Mouse (Mus musculus): Measurements from ENCODE around the gene Setd1b. TPM values are rescaled to one million over a fixed set of nuclear protein-coding genes. Genes with fewer than 3 reads are reported as not detected.
A peak's percentile ranks its signal among the peaks of the same experiment; 100 is the strongest.

Setd1b gene
- total and polyA plus RNA-seq, 3 experiments: 0.50 to 9.1 (median 2.3) TPM

- in situ Hi-C loops (cut with MboI; ENCODE audit: low pct_ligation_motif_present, low pct_unique_long_range_greater_than_20kb, low sequenced_read_pairs) (no loop called here), dilution Hi-C loops (cut with MboI; ENCODE audit: extremely low pct_ligation_motif_present, extremely low pct_unique_long_range_greater_than_20kb, low sequenced_read_pairs) (no loop called here)
- no peak overlapping the region for H3K4me2 ChIP-seq (ENCODE audit: insufficient read depth, low read depth, poor library complexity, severe bottlenecking)
- H3K27ac ChIP-seq (ENCODE audit: insufficient read depth, low read depth): no peak overlapping the region
- DNase-seq (ENCODE audit: extremely low read depth): no peak
- H3K27me3 ChIP-seq (replicated peaks): no peaks in the 10 kb centered on the region
- no peaks in the 10 kb centered on the region for H3K79me2 ChIP-seq (replicated peaks; ENCODE audit: control insufficient read depth, extremely low read depth, insufficient read depth, poor library complexity, severe bottlenecking)
- H3K9ac ChIP-seq (ENCODE audit: insufficient read depth, low read depth): no peak overlapping the region
- peaks cover 76 to 90% of the 10 kb centered on the region in 2 experiments for H3K36me3 ChIP-seq (replicated peaks in 1 of 2; ENCODE audit: control insufficient read depth in 1 of 2, insufficient read depth in 1 of 2, low read length in 1 of 2)
- H3K4me1 ChIP-seq (ENCODE audit: control insufficient read depth in 1 of 2, insufficient read depth in 2 of 2): peaks cover 0 to 12% of the 10 kb centered on the region in 2 experiments; a peak in 2 of 4 replicates
- H3K4me3 ChIP-seq (replicated peaks in 1 of 3; ENCODE audit: low read depth in 2 of 3, low read length in 2 of 3, poor library complexity in 1 of 3): no peak overlapping the region
- TF ChIP-seq BHLHE40 (IDR thresholded peaks at IDR 0.05; ENCODE audit: low read depth, low read length) (no peak), MEF2A (IDR thresholded peaks at IDR 0.05; ENCODE audit: borderline replicate concordance, low read depth, low read length) (no peak), KAT2A (IDR thresholded peaks at IDR 0.05; ENCODE audit: insufficient replicate concordance, low read length) (no peak), USF2 (conservative IDR thresholded peaks at IDR 0.05; ENCODE audit: low read depth, low read length) (no peak), RCOR1 (conservative IDR thresholded peaks at IDR 0.05; ENCODE audit: low read depth, low read length) (no peak), ZMIZ1 (IDR thresholded peaks at IDR 0.05; ENCODE audit: low read depth, low read length) (no peak), GABPA (IDR thresholded peaks at IDR 0.05; ENCODE audit: insufficient replicate concordance, low read depth, low read length) (no peak), ELF1 (IDR thresholded peaks at IDR 0.05; ENCODE audit: low read depth, low read length) (no peak)
- no peaks in the 10 kb centered on the region for H3K9me3 ChIP-seq (replicated peaks; ENCODE audit: low read length)
Observed at GRCm38 (mm10) chr5:123162942-123163341, 20.9 kb downstream of the Setd1b start.

DNA sequence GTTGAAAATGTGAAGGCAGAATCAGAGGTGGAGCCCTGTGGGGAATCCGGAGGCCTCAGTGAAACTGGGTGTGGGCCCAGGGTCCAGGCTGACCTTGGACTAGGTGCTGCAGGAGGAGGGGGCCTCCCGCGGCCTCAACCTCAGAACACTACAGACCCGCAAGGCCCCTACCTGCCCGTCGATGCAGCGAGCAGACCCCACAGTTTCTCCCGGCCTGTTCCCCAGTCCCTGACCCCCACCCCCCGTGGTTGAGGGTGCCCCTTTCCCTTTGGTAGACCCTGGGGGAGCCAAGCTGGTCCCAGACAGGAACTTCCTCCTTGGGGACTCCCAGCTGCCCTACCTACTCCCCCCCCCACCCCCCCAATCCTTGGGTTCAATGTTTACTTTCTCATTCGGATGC is 24.4 kb downstream of the Setd1b start:
- peaks cover 43 to 65% of the 10 kb centered on the region in 2 experiments for H3K36me3 ChIP-seq (replicated peaks in 1 of 2; ENCODE audit: control insufficient read depth in 1 of 2, insufficient read depth in 1 of 2, low read length in 1 of 2)

GRCm38 (mm10) chr5:123167591-123167990 is 25.6 kb downstream of the Setd1b start:
- Histone ChIP-seq H3K4me3 (replicated peaks in 1 of 3; ENCODE audit: low read depth in 2 of 3, low read length in 2 of 3, poor library complexity in 1 of 3) (no peak overlapping the region), H3K79me2 (replicated peaks; ENCODE audit: control insufficient read depth, extremely low read depth, insufficient read depth, poor library complexity, severe bottlenecking) (no peaks in the 10 kb centered on the region), H3K4me1 (ENCODE audit: control insufficient read depth in 1 of 2, insufficient read depth in 2 of 2) (peaks cover 0 to 18% of the 10 kb centered on the region in 2 experiments; a peak in 3 of 4 replicates), H3K9me3 (replicated peaks; ENCODE audit: low read length) (no peaks in the 10 kb centered on the region), H3K27ac (ENCODE audit: insufficient read depth, low read depth) (no peak overlapping the region), H3K36me3 (replicated peaks in 1 of 2; ENCODE audit: control insufficient read depth in 1 of 2, insufficient read depth in 1 of 2, low read length in 1 of 2) (peaks cover 35 to 54% of the 10 kb centered on the region in 2 experiments), H3K4me2 (ENCODE audit: insufficient read depth, low read depth, poor library complexity, severe bottlenecking) (no peak overlapping the region), H3K27me3 (replicated peaks) (no peaks in the 10 kb centered on the region), H3K9ac (ENCODE audit: insufficient read depth, low read depth) (no peak overlapping the region)
- TF ChIP-seq USF2 (conservative IDR thresholded peaks at IDR 0.05; ENCODE audit: low read depth, low read length) (no peak), BHLHE40 (IDR thresholded peaks at IDR 0.05; ENCODE audit: low read depth, low read length) (no peak), MAX (IDR thresholded peaks at IDR 0.05; ENCODE audit: low read length) (no peak), ZNF384 (IDR thresholded peaks at IDR 0.05; ENCODE audit: low read depth, low read length) (peak; percentile 53; the same call in 1 of the 2 replicates), JUND (conservative IDR thresholded peaks at IDR 0.05; ENCODE audit: low read depth, low read length) (0 out of 2 replicates have a peak, but pooled peaks have one; percentile 22), SMC3 (IDR thresholded peaks at IDR 0.05; ENCODE audit: low read depth, low read length) (no peak), KAT2A (IDR thresholded peaks at IDR 0.05; ENCODE audit: insufficient replicate concordance, low read length) (no peak), TCF12 (IDR thresholded peaks at IDR 0.05; ENCODE audit: low read depth, low read length) (no peak), TBP (conservative IDR thresholded peaks at IDR 0.05; ENCODE audit: low read depth, low read length) (no peak), MAFK (IDR thresholded peaks at IDR 0.05; ENCODE audit: insufficient replicate concordance, low read length) (no peak), NRF1 (IDR thresholded peaks at IDR 0.05; ENCODE audit: low read depth, low read length) (no peak), E2F4 (IDR thresholded peaks at IDR 0.05; ENCODE audit: insufficient replicate concordance, low read depth, low read length) (no peak), ETS1 (conservative IDR thresholded peaks at IDR 0.05; ENCODE audit: low read depth, low read length) (no peak), CHD1 (IDR thresholded peaks at IDR 0.05; ENCODE audit: low read depth, low read length) (no peak)
- DNase-seq (ENCODE audit: extremely low read depth): no peak
- in situ Hi-C loops (cut with MboI; ENCODE audit: low pct_ligation_motif_present, low pct_unique_long_range_greater_than_20kb, low sequenced_read_pairs): no loop called here
- dilution Hi-C loops (cut with MboI; ENCODE audit: extremely low pct_ligation_motif_present, extremely low pct_unique_long_range_greater_than_20kb, low sequenced_read_pairs): no loop called here

More for the DNA sequence above, 24.4 kb downstream of the Setd1b start:
- H3K79me2 ChIP-seq (replicated peaks; ENCODE audit: control insufficient read depth, extremely low read depth, insufficient read depth, poor library complexity, severe bottlenecking): no peaks in the 10 kb centered on the region
- H3K4me3 ChIP-seq (replicated peaks in 1 of 3; ENCODE audit: low read depth in 2 of 3, low read length in 2 of 3, poor library complexity in 1 of 3): no peak overlapping the region
- dilution Hi-C loops (cut with MboI; ENCODE audit: extremely low pct_ligation_motif_present, extremely low pct_unique_long_range_greater_than_20kb, low sequenced_read_pairs) (no loop called here), in situ Hi-C loops (cut with MboI; ENCODE audit: low pct_ligation_motif_present, low pct_unique_long_range_greater_than_20kb, low sequenced_read_pairs) (no loop called here)
- no peak overlapping the region for H3K27ac ChIP-seq (ENCODE audit: insufficient read depth, low read depth)
- H3K9me3 ChIP-seq (replicated peaks; ENCODE audit: low read length): no peaks in the 10 kb centered on the region
- H3K4me1 ChIP-seq (ENCODE audit: control insufficient read depth in 1 of 2, insufficient read depth in 2 of 2): peaks cover 0 to 16% of the 10 kb centered on the region in 2 experiments; a peak in 3 of 4 replicates
- H3K27me3 ChIP-seq (replicated peaks): no peaks in the 10 kb centered on the region
- no peak for DNase-seq (ENCODE audit: extremely low read depth)
- H3K9ac ChIP-seq (ENCODE audit: insufficient read depth, low read depth): no peak overlapping the region
- H3K4me2 ChIP-seq (ENCODE audit: insufficient read depth, low read depth, poor library complexity, severe bottlenecking): no peak overlapping the region
- TF ChIP-seq MAFK (IDR thresholded peaks at IDR 0.05; ENCODE audit: insufficient replicate concordance, low read length) (no peak), HCFC1 (IDR thresholded peaks at IDR 0.05; ENCODE audit: low read depth, low read length) (no peak), CHD2 (IDR thresholded peaks at IDR 0.05; ENCODE audit: low read length) (no peak)
